Mouse (Mus musculus) left cerebral cortex, adult 9 months (tissue): ENCODE results near the gene Dhrs11.

ENCODE experiments used
- DNase-seq, 2 experiments: peaks; one replicate each; pipeline ENCODE4 v3.0.0; 2022; ENCODE audit warnings: low spot score in 2 of 2

Gene Dhrs11

GRCm38 (mm10) chr11:84823484-84823897 lies 5.3 kb downstream of the Dhrs11 start:
- DNase-seq, result no peak

GRCm38 (mm10) chr11:84822487-84822886 lies 6.3 kb downstream of the Dhrs11 start:
- DNase-seq, result no peak

GRCm38 (mm10) chr11:84821131-84821770 lies 7.5 kb downstream of the Dhrs11 start:
- no peak for DNase-seq

GRCm38 (mm10) chr11:84818961-84819692 lies 9.7 kb downstream of the Dhrs11 start, which contains the start of gene Mrm1:
TSS of gene Mrm1 (minus strand) at chr11:84819515.
- DNase-seq, result peak; percentile 86 to 94

GRCm38 (mm10) chr11:84818085-84818960 lies 10.5 kb downstream of the Dhrs11 start:
- peak in 1 of 2 experiments; percentile 78 for DNase-seq

DNA sequence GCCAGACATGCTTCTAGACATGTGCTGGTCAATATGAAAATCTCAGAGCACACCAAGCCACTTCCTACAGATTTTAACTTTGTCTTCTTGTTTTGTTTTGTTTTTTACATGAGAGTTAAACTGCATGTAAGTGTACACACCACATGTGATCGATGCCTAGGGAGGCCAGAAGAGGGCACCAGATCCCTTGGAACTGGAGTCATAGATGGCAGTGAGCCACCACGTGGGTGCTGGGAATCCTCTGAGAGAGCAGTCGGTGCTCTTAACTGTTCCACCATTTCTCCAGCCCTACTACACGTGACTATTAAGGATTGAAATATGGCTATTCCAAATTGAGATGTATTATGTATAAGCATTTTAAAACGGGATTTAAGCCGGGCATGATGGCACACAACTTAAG lies 11.4 kb downstream of the Dhrs11 start:
- DNase-seq, result peak in 1 of 2 experiments; percentile 40

- DNase-seq, result peak in 1 of 2 experiments; percentile 82
These were observed 14.9 kb downstream of the Dhrs11 start for GRCm38 (mm10) chr11:84813724-84814510.

- DNase-seq, result no peak
These were observed 24.4 kb downstream of the Dhrs11 start for GRCm38 (mm10) chr11:84804373-84804772.

DNA sequence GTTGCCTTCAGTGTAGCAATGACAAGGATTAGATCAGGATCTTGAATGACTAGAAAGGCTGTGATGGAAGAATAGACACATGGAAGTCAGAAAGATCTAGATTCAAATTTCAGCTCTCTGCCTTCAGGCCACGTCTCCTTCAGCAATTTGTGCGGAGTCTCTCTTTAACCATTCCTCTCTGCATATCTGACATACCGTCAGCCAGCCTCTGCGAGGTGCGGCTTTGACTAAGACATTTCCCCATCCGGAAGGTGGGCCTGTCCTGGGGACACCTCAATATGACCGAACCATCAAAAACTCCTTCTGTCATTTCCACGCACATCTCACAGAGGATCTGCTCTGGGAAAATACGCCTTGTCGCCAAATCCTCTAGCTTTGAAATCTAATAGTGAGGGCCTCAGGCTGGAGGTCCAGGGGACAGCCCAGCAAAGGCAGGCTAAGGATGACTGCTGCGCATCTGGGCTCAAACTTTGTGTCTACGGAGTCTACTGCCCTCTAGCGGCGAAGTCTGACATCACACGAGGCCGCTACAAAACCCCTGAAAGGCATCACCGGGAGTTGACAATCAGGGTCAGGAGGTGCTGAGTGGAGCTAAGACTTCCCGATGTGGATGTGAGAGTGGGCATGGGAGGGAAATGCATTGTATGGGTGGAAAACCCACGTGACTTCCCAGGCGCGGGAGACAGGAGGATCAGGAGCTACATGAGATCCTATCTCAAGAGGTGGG lies 31.0 kb downstream of the Dhrs11 start:
- DNase-seq, result peak in 1 of 2 experiments; percentile 67

- DNase-seq, result no peak
These were observed 31.8 kb downstream of the Dhrs11 start for GRCm38 (mm10) chr11:84797026-84797425.

- DNase-seq, result peak in 1 of 2 experiments; percentile 81
These were observed 34.2 kb downstream of the Dhrs11 start for GRCm38 (mm10) chr11:84794496-84795113.

DNA sequence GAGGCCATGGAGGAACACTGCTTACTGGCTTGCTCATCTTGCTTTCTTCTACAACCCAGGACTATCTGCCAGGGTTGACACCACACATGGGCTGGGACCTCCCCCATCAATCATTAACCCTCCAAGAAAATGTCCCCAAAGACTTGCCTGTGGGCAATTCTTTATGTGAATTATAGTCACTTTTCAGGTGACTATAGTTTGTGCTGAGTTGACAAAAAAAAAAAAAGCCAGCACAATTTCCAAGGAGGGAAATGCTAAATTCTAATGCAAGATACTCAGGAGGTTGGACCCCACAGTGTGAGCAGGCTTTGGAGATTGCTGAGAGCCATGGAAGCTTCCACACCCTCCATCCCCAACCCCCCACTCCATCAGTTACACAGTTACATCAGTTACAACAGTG lies 35.2 kb downstream of the Dhrs11 start:
- DNase-seq, result no peak

- no peak for DNase-seq
These were observed 38.4 kb downstream of the Dhrs11 start for GRCm38 (mm10) chr11:84790383-84790782.

DNA sequence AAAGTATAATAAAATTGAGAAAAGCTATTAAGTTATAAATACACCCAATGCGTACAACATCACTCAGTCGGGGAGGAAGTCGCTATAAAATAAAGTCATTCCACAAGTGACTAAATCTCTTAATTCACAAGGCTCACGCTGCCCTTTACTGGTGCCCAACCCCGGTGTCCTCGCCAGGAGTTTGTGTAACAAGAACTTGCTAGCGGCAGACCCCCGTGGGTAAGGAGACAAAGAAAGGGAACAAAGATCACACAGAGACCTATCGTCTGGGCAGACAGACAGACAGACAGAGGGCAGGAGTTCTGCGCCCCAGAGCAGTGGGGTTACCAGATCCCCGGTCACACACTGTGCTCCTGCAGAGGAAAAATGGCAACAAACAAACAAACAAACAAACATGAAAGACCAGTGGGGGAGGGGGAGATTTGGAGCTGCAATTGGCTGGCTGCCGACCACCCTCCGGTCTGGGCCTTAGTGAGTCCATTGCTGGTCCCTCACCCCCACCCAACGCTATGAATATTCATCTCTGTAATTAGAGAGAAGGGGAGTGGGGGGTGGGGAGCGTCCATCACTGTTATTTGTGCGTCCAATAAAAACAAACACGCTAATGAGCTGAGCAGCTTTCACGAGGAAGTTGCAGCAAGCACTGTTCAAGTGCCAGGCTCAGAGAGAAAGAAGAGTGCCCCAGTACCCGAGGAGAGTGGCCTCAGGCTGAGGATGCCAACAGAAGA lies 48.5 kb downstream of the Dhrs11 start:
- DNase-seq, result no peak

GRCm38 (mm10) chr11:84775560-84775959 lies 53.2 kb downstream of the Dhrs11 start:
- DNase-seq, result no peak

DNA sequence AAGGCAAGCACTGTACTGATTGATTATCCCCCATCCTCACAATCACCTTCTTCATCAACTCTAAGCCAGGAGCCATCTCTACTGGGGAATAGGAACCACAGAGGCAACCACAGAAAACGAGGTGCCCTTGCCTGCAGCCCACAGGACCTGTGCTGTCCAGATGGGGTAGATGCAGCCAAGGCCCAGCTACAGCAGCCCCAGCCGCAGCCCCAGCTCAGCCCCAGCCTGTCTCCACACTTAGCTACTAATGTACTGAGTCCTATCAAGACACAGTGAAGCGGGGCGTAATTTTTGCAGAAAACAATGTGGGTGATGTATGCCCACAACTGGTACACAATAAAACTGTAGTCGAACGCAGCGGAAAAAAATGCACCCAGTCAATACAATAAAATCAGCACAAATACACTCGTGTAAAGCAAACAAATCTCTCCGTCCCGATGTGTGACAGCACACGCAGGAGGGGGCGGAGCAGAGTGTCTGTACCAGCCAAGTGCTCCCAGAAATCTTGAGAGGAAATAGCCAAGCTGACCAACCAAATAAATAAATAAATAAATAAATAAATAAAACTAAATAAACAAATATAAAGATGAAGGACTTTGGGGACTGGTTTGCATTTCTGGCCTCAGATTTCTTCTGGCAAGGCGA lies 53.8 kb downstream of the Dhrs11 start:
- no peak for DNase-seq
